Mouse (Mus musculus) G1E (cell line): ENCODE data around the gene Sntb2. TPM values are rescaled to one million over a fixed set of nuclear protein-coding genes. Genes with fewer than 3 reads are reported as not detected.
"Not testable (repeated sequence)": the region's sequence is repeated elsewhere in the genome, so short reads cannot be mapped to it uniquely, and the experiment has no call there.

Experiments used
- ATAC-seq: 2 replicates; pipeline ENCODE4 v1.8.0; 2016; ENCODE audit warnings: mild to moderate bottlenecking; ENCODE audit not compliant: insufficient number of reproducible peaks, poor library complexity, low FRiP score, severe bottlenecking; ENCODE audit errors: extremely low read depth
- DNase-seq: peaks from one replicate; pipeline ENCODE4 v3.0.0; 2012; ENCODE audit warnings: low spot score
- H3K27me3 ChIP-seq: 2 replicates; pipeline ENCODE4 v1.6.1; 2012; ENCODE audit warnings: mild to moderate bottlenecking, low read length, inconsistent platforms; ENCODE audit not compliant: insufficient read depth
- H3K36me3 ChIP-seq: replicated peaks from 2 replicates; pipeline ENCODE3; 2012; ENCODE audit warnings: mild to moderate bottlenecking, inconsistent platforms
- H3K4me1 ChIP-seq: 2 replicates; pipeline ENCODE4 v1.6.1; 2012; ENCODE audit warnings: low read depth, low read length, inconsistent platforms, mixed read lengths; ENCODE audit not compliant: insufficient read depth
- H3K4me3 ChIP-seq: 2 replicates; pipeline ENCODE4 v1.5.1; 2012; ENCODE audit warnings: low read depth, mild to moderate bottlenecking, inconsistent platforms, low read length, moderate library complexity, mixed read lengths
- H3K9me3 ChIP-seq: replicated peaks from 2 replicates; pipeline ENCODE4 v1.6.1; 2012; ENCODE audit warnings: inconsistent platforms
- CTCF ChIP-seq: IDR thresholded peaks from 2 replicates; pipeline ENCODE4 v1.5.1; 2012; ENCODE audit warnings: low read depth, low read length, inconsistent platforms, mixed read lengths
- GATA1 ChIP-seq: IDR thresholded peaks from 2 replicates; pipeline ENCODE4 v1.6.1; 2012; ENCODE audit warnings: borderline replicate concordance, low read length, inconsistent platforms, mixed read lengths
- GATA2 ChIP-seq: IDR thresholded peaks from 2 replicates; pipeline ENCODE4 v1.6.1; 2012; ENCODE audit warnings: low read depth, low read length, inconsistent platforms, borderline replicate concordance
- POLR2AphosphoS5 ChIP-seq: IDR thresholded peaks from 2 replicates; pipeline ENCODE4 v1.6.1; 2012; ENCODE audit warnings: low read depth, low read length, inconsistent platforms; ENCODE audit not compliant: insufficient replicate concordance
- TAL1 ChIP-seq: conservative IDR thresholded peaks from 2 replicates; pipeline ENCODE4 v1.6.1; 2012; ENCODE audit warnings: low read depth, low read length, inconsistent platforms, mixed read lengths
- polyA plus RNA-seq: library from polyadenylated mRNA; stranded (reverse); fragments of >175 nt; gene quantifications from 2 replicates; pipeline ENCODE4 v1.2.3, GENCODE M21; 2012
- total RNA-seq, 2 experiments: library from RNA; stranded (forward) in 1 of 2; stranded (reverse) in 1 of 2; fragments of 200-1000 nt in 1 of 2; fragments of >200 nt in 1 of 2; fragmentation: Nextera tagmentation in 1 of 2; gene quantifications; 2 replicates each; pipeline ENCODE4 v1.2.3; 2014 to 2017

Gene Sntb2
- total and polyA plus RNA-seq, 3 experiments, result 6.5 to 9.4 (median 8.1) TPM

DNA sequence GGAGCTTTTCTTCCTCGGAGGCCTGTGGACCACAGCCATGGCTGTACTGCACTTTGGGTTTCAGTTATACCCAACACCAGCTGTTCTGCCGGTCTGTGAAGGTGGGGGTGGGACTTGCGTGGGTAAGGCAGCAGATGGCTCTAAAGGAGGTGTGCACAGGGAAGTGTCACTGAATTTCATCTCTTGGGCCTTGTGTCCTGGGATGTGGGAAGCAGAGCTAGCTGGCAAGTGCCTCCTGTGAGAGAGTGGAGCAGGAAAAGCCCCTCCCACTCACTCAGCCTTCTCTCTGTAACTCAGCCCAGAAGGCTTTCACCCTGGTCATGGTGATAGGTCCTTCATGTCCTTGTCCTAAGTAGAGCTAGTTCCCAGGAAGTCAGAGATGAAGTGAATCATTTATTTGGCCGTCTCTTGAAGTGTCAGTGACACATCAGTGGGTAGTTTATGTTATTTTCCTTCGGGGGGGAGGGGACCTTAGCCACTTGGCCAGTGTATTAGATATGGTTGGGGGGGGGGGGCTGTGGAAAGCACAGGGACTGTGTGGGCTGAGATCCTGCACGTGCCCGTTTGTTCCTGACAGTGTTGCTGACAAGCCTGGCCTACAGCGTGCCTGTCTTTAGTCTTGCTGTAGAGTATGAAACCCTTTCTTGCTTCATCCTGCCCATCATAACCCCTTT is 15.7 kb upstream of the Sntb2 start:
- peaks cover 95% of the 10 kb centered on the region for H3K36me3 ChIP-seq
- H3K4me3 ChIP-seq, result no peak overlapping the region
- H3K4me1 ChIP-seq, result peaks cover 4% of the 10 kb centered on the region; the same call in 1 of the 2 replicates
- H3K27me3 ChIP-seq, result no peaks in the 10 kb centered on the region
- H3K9me3 ChIP-seq, result no peaks in the 10 kb centered on the region
- TF ChIP-seq CTCF (no peak), TAL1 (no peak), GATA2 (no peak), POLR2AphosphoS5 (no peak), GATA1 (no peak)
- DNase-seq (no peak), ATAC-seq (no peak)

DNA sequence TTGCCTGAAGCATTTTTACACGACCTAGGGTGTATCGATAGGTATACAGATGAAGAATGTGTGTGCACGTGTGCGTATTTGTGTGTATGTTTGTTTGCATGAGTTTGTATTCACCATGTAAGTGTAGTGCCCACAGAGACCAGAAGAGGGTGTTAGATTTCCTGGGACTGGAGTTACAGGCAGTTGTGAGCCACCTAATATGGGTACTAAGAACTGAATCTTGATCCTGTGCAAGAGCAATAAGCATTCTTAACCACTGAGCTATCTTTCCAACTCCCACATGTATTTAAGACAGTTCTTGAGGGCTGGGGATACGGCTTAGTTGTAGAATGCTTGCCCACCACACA is 15.2 kb upstream of the Sntb2 start:
- DNase-seq (no peak), ATAC-seq (no peak)

DNA sequence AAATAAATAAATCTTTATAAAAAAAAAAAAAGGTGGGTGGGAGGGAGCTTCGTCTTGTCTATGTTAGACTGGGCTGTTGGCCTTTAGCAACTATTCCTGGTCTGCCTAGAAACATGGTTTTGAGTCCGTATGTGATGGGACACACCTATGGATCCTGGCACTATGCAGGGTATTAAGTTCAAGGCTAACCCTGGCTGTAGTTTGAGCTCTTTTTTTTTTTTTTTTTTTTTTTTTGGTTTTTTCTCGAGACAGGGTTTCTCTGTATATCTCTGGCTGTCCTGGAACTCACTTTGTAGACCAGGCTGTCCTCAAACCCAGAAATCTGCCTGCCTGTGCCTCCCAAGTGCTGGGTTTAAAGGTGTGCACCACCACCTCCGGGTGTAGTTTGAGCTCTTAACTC is 11.5 kb upstream of the Sntb2 start:
- Histone ChIP-seq H3K9me3 (no peaks in the 10 kb centered on the region), H3K4me1 (peaks cover 6% of the 10 kb centered on the region; the same call in 1 of the 2 replicates), H3K36me3 (peaks cover 56% of the 10 kb centered on the region), H3K27me3 (no peaks in the 10 kb centered on the region), H3K4me3 (no peak overlapping the region)
- no peak for TF ChIP-seq GATA1
- TF ChIP-seq TAL1, result no peak
- no peak for TF ChIP-seq POLR2AphosphoS5
- no peak for TF ChIP-seq GATA2
- no peak for TF ChIP-seq CTCF
- ATAC-seq, result no peak
- no peak for DNase-seq

More for the DNA sequence above, 15.2 kb upstream of the Sntb2 start:
- peaks cover 92% of the 10 kb centered on the region for H3K36me3 ChIP-seq
- no peak for TF ChIP-seq TAL1
- no peaks in the 10 kb centered on the region for H3K27me3 ChIP-seq
- peaks cover 4% of the 10 kb centered on the region; the same call in 1 of the 2 replicates for H3K4me1 ChIP-seq
- H3K9me3 ChIP-seq, result no peaks in the 10 kb centered on the region
- no peak overlapping the region for H3K4me3 ChIP-seq

DNA sequence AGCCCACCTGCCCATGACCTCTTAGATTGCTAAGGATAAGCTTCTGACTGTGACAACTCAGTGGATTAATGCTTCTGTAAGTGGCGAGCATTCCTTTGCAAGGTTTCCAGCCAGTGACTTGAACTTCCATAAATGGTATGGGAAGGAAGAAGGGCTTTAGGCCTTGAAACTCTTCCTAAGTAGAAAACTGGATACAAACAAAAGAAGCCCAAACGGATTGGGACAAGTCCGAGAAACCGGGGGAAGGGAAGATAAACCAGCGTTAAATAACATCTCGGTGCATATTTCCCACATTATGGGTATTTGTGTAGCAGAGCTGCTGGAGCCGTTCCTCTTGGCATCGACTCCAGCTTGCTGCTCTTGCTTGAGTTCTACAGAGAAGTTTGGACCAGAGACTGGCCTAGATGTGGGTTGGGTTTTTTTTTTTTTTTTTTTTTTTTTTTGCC is 10.6 kb upstream of the Sntb2 start:
- H3K9me3 ChIP-seq, result no peaks in the 10 kb centered on the region
- H3K27me3 ChIP-seq, result no peaks in the 10 kb centered on the region
- H3K4me1 ChIP-seq, result peaks cover 8% of the 10 kb centered on the region; the same call in 1 of the 2 replicates
- no peak overlapping the region for H3K4me3 ChIP-seq
- DNase-seq, result no peak
- H3K36me3 ChIP-seq, result peaks cover 47% of the 10 kb centered on the region
- no peak for TF ChIP-seq TAL1
- no peak for TF ChIP-seq CTCF
- TF ChIP-seq POLR2AphosphoS5, result no peak
- no peak for TF ChIP-seq GATA2
- TF ChIP-seq GATA1, result no peak
- ATAC-seq, result no peak

DNA sequence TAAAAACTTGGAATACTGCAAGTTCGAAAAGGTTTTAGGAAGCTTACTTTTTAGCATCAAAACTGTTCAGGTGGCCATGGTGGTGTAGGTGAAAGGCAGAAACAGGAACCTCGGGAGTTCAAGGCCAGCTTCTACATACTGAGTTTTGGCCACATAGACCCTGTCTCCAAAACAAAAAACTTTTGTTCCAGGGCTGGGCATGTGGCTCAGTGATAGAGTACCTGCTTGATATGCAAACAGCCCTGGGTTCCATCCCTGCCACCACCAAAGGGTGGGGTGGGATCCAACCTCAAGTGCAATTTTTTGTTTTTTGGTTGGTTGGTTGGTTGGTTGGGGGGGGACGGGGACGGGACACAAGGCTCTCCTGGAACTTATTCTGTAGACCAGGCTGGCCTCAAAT is 10.1 kb upstream of the Sntb2 start:
- Histone ChIP-seq H3K9me3 (no peaks in the 10 kb centered on the region), H3K36me3 (peaks cover 42% of the 10 kb centered on the region), H3K4me1 (peaks cover 8% of the 10 kb centered on the region; the same call in 1 of the 2 replicates), H3K27me3 (no peaks in the 10 kb centered on the region), H3K4me3 (no peak overlapping the region)
- ATAC-seq (no peak), DNase-seq (no peak)
- TF ChIP-seq GATA2 (no peak), TAL1 (no peak)

DNA sequence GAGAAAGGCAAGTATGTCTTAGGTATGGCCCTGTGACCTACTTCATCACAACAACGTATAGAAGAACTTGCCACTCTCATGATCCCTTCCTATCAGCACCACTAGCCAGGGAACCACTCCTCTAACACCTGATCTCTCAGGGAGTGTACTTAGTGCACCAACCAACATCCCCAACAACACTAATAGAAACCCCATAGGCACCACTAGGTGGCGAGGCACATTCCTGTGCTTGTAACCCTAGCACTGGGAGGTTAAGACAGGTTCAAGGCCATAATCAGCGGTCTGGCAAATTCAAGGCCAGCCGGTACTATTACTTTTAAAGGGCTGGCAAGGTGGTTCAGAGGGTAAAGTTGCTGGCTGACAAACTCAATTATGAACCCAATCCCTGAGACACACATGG is 8.3 kb upstream of the Sntb2 start:
- Histone ChIP-seq H3K36me3 (peaks cover 26% of the 10 kb centered on the region), H3K27me3 (0 out of 2 replicates have a peak, but pooled peaks cover under 1% of the 10 kb centered on the region), H3K9me3 (no peaks in the 10 kb centered on the region), H3K4me3 (no peak overlapping the region), H3K4me1 (peaks cover 8% of the 10 kb centered on the region; the same call in 1 of the 2 replicates)
- DNase-seq (no peak), ATAC-seq (no peak)
- no peak for TF ChIP-seq TAL1
- no peak for TF ChIP-seq GATA1
- TF ChIP-seq GATA2, result no peak
- 0 out of 2 replicates have a peak, but pooled peaks have one; percentile 17 for TF ChIP-seq CTCF
- TF ChIP-seq POLR2AphosphoS5, result no peak

DNA sequence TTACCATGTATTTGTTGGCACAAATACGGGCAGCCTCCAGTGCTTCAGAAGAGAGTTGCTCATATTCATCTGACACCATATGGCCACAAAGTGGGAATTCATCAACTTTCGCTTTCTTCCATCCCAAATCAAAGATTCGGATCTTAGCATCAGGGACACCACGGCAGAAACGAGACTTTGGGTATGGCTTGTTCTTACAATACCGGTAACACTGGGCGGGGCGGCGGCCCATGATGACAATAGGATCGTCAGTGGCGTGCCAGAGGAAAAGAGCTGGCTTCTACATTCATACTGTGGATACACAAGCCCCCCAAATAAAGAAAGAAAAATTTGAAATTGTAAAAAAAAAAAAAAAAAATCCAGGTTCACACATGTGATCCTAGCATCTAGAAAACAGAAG is 7.4 kb upstream of the Sntb2 start:
- not testable (repeated sequence) for ATAC-seq, H3K27me3 ChIP-seq, DNase-seq

More for the DNA sequence above, 7.4 kb upstream of the Sntb2 start:
- H3K4me1 ChIP-seq, result peaks cover 12% of the 10 kb centered on the region; the same call in 1 of the 2 replicates
- H3K4me3 ChIP-seq, H3K9me3 ChIP-seq: not testable (repeated sequence)
- peaks cover 16% of the 10 kb centered on the region for H3K36me3 ChIP-seq
